Mouse (Mus musculus): ENCODE measurements around the gene Sub1. TPM values are rescaled to one million over a fixed set of nuclear protein-coding genes. Genes with fewer than 3 reads are reported as not detected.

The Sub1 gene
- total and polyA plus RNA-seq, 3 experiments = 553 to 2,677 (median 1,927) TPM

- no peak for DNase-seq (ENCODE audit: extremely low read depth)
- Histone ChIP-seq H3K27ac (ENCODE audit: insufficient read depth, low read depth) (no peak overlapping the region), H3K4me1 (ENCODE audit: control insufficient read depth in 1 of 2, insufficient read depth in 2 of 2) (0 out of 4 replicates have a peak, but pooled peaks cover 0 to 5% of the 10 kb centered on the region in 2 experiments), H3K27me3 (replicated peaks) (no peaks in the 10 kb centered on the region), H3K9ac (ENCODE audit: insufficient read depth, low read depth) (no peak overlapping the region), H3K4me2 (ENCODE audit: insufficient read depth, low read depth, poor library complexity, severe bottlenecking) (no peak overlapping the region), H3K36me3 (replicated peaks in 1 of 2; ENCODE audit: control insufficient read depth in 1 of 2, insufficient read depth in 1 of 2, low read length in 1 of 2) (no peaks in the 10 kb centered on the region), H3K4me3 (replicated peaks in 1 of 3; ENCODE audit: low read depth in 2 of 3, low read length in 2 of 3, poor library complexity in 1 of 3) (no peak overlapping the region), H3K79me2 (replicated peaks; ENCODE audit: control insufficient read depth, extremely low read depth, insufficient read depth, poor library complexity, severe bottlenecking) (no peaks in the 10 kb centered on the region), H3K9me3 (replicated peaks; ENCODE audit: low read length) (no peaks in the 10 kb centered on the region)
- no peak for TF ChIP-seq MYC (IDR thresholded peaks at IDR 0.05; ENCODE audit: low read depth, low read length)
- TF ChIP-seq CHD2 (IDR thresholded peaks at IDR 0.05; ENCODE audit: low read length) = no peak
- no peak for TF ChIP-seq CHD1 (IDR thresholded peaks at IDR 0.05; ENCODE audit: low read depth, low read length)
- in situ Hi-C loops (cut with MboI; ENCODE audit: low pct_ligation_motif_present, low pct_unique_long_range_greater_than_20kb, low sequenced_read_pairs) = loop anchor here (25.0 kb wide), 1 partner anchor 938 kb away; the partner anchor contains the start of gene Slc45a2
- dilution Hi-C loops (cut with MboI; ENCODE audit: extremely low pct_ligation_motif_present, extremely low pct_unique_long_range_greater_than_20kb, low sequenced_read_pairs) = no loop called here
Observed at GRCm38 (mm10) chr15:11950144-11950543, 46.6 kb downstream of the Sub1 start.

- dilution Hi-C loops (cut with MboI; ENCODE audit: extremely low pct_ligation_motif_present, extremely low pct_unique_long_range_greater_than_20kb, low sequenced_read_pairs) = no loop called here
- Histone ChIP-seq H3K4me3 (replicated peaks in 1 of 3; ENCODE audit: low read depth in 2 of 3, low read length in 2 of 3, poor library complexity in 1 of 3) (no peak overlapping the region), H3K79me2 (replicated peaks; ENCODE audit: control insufficient read depth, extremely low read depth, insufficient read depth, poor library complexity, severe bottlenecking) (no peaks in the 10 kb centered on the region), H3K27ac (ENCODE audit: insufficient read depth, low read depth) (no peak overlapping the region), H3K4me1 (ENCODE audit: control insufficient read depth in 1 of 2, insufficient read depth in 2 of 2) (0 out of 4 replicates have a peak, but pooled peaks cover 0 to 5% of the 10 kb centered on the region in 2 experiments), H3K9me3 (replicated peaks; ENCODE audit: low read length) (no peaks in the 10 kb centered on the region), H3K9ac (ENCODE audit: insufficient read depth, low read depth) (no peak overlapping the region), H3K36me3 (replicated peaks in 1 of 2; ENCODE audit: control insufficient read depth in 1 of 2, insufficient read depth in 1 of 2, low read length in 1 of 2) (no peaks in the 10 kb centered on the region), H3K27me3 (replicated peaks) (no peaks in the 10 kb centered on the region), H3K4me2 (ENCODE audit: insufficient read depth, low read depth, poor library complexity, severe bottlenecking) (no peak overlapping the region)
- no peak for TF ChIP-seq CHD1 (IDR thresholded peaks at IDR 0.05; ENCODE audit: low read depth, low read length)
- no peak for TF ChIP-seq CTCF (conservative IDR thresholded peaks at IDR 0.05 in 1 of 2, IDR thresholded peaks at IDR 0.05 in 1 of 2; ENCODE audit: low read depth in 2 of 2, low read length in 2 of 2)
- no peak for TF ChIP-seq MAZ (IDR thresholded peaks at IDR 0.05; ENCODE audit: low read depth, low read length)
- TF ChIP-seq SIN3A (IDR thresholded peaks at IDR 0.05; ENCODE audit: low read length) = no peak
- TF ChIP-seq ZMIZ1 (IDR thresholded peaks at IDR 0.05; ENCODE audit: low read depth, low read length) = no peak
- no peak for TF ChIP-seq SMC3 (IDR thresholded peaks at IDR 0.05; ENCODE audit: low read depth, low read length)
- TF ChIP-seq RCOR1 (conservative IDR thresholded peaks at IDR 0.05; ENCODE audit: low read depth, low read length) = no peak
- TF ChIP-seq NELFE (IDR thresholded peaks at IDR 0.05; ENCODE audit: low read depth, low read length) = no peak
- no peak for TF ChIP-seq GABPA (IDR thresholded peaks at IDR 0.05; ENCODE audit: insufficient replicate concordance, low read depth, low read length)
- TF ChIP-seq ZKSCAN1 (IDR thresholded peaks at IDR 0.05; ENCODE audit: borderline replicate concordance, low read depth, low read length) = no peak
- TF ChIP-seq ELF1 (IDR thresholded peaks at IDR 0.05; ENCODE audit: low read depth, low read length) = no peak
- in situ Hi-C loops (cut with MboI; ENCODE audit: low pct_ligation_motif_present, low pct_unique_long_range_greater_than_20kb, low sequenced_read_pairs) = no loop called here
- DNase-seq (ENCODE audit: extremely low read depth) = no peak
Observed at GRCm38 (mm10) chr15:11949490-11949889, 47.3 kb downstream of the Sub1 start.

- Histone ChIP-seq H3K4me2 (ENCODE audit: insufficient read depth, low read depth, poor library complexity, severe bottlenecking) (no peak overlapping the region), H3K27ac (ENCODE audit: insufficient read depth, low read depth) (no peak overlapping the region)
- DNase-seq (ENCODE audit: extremely low read depth) = no peak
Observed at GRCm38 (mm10) chr15:11940855-11941254, 55.9 kb downstream of the Sub1 start.

More at GRCm38 (mm10) chr15:11940855-11941254, 55.9 kb downstream of the Sub1 start:
- Histone ChIP-seq H3K27me3 (replicated peaks) (no peaks in the 10 kb centered on the region), H3K79me2 (replicated peaks; ENCODE audit: control insufficient read depth, extremely low read depth, insufficient read depth, poor library complexity, severe bottlenecking) (no peaks in the 10 kb centered on the region), H3K4me3 (replicated peaks in 1 of 3; ENCODE audit: low read depth in 2 of 3, low read length in 2 of 3, poor library complexity in 1 of 3) (no peak overlapping the region), H3K4me1 (ENCODE audit: control insufficient read depth in 1 of 2, insufficient read depth in 2 of 2) (peaks cover 2 to 4% of the 10 kb centered on the region in 2 experiments; a peak in 2 of 4 replicates), H3K36me3 (replicated peaks in 1 of 2; ENCODE audit: control insufficient read depth in 1 of 2, insufficient read depth in 1 of 2, low read length in 1 of 2) (no peaks in the 10 kb centered on the region), H3K9ac (ENCODE audit: insufficient read depth, low read depth) (no peak overlapping the region), H3K9me3 (replicated peaks; ENCODE audit: low read length) (no peaks in the 10 kb centered on the region)
- in situ Hi-C loops (cut with MboI; ENCODE audit: low pct_ligation_motif_present, low pct_unique_long_range_greater_than_20kb, low sequenced_read_pairs) = no loop called here
- dilution Hi-C loops (cut with MboI; ENCODE audit: extremely low pct_ligation_motif_present, extremely low pct_unique_long_range_greater_than_20kb, low sequenced_read_pairs) = no loop called here
- TF ChIP-seq TCF12 (IDR thresholded peaks at IDR 0.05; ENCODE audit: low read depth, low read length) = no peak

Other genes with a start within 250 kb of the Sub1 start
- gene Npr3, start 89.7 kb downstream of the Sub1 start, total RNA-seq (2012; rRNA removed) = 0.04 TPM in 1 of 2 replicates, not detected in the other
- not detected in 2 replicates for gene Npr3, start 89.7 kb downstream of the Sub1 start, total RNA-seq (2014; rRNA removed)
- not detected in 2 replicates for gene Npr3, start 89.7 kb downstream of the Sub1 start, polyA plus RNA-seq (2012; ENCODE audit: insufficient read length, low read depth)
- gene Zfr, start 120.8 kb upstream of the Sub1 start, total RNA-seq (2012; rRNA removed) = 47.5 and 49.1 TPM in 2 replicates
- 84.9 and 99.0 TPM in 2 replicates for gene Zfr, start 120.8 kb upstream of the Sub1 start, total RNA-seq (2014; rRNA removed)
- 89.3 and 89.8 TPM in 2 replicates for gene Zfr, start 120.8 kb upstream of the Sub1 start, polyA plus RNA-seq (2012; ENCODE audit: insufficient read length, low read depth)
- 8.2 and 8.6 TPM in 2 replicates for gene Mtmr12, start 208.0 kb upstream of the Sub1 start, total RNA-seq (2012; rRNA removed)
- gene Mtmr12, start 208.0 kb upstream of the Sub1 start, total RNA-seq (2014; rRNA removed) = 11.0 and 12.3 TPM in 2 replicates
- gene Mtmr12, start 208.0 kb upstream of the Sub1 start, polyA plus RNA-seq (2012; ENCODE audit: insufficient read length, low read depth) = 15.3 and 16.3 TPM in 2 replicates